ENCODE assay signal across 29 mouse cellular contexts in genomic region chr6:118140961-118141360, GRCm38 (mm10). TPM values are rescaled to one million over a fixed set of nuclear protein-coding genes. Genes with fewer than 3 reads are reported as not detected.
DNase-seq lines count a peak whose midpoint lies in the region; ATAC-seq and TF ChIP-seq lines count a peak whose summit lies in the region.
"Had no signal": no experiment of that assay in that cellular context is flagged by ENCODE, and none has a peak within 500 bp of the region (broad histone marks: within the 10 kb centered on the region; RNA-seq: fewer than 3 reads in every experiment).

No protein-coding gene starts in this region.

- H3K4me3 ChIP-seq in heart, embryonic 11.5 days (ENCODE audit: low read depth, low read length) = no peak overlapping the region
- H3K4me3 ChIP-seq in bone marrow, adult 2 months (replicated peaks; ENCODE audit: control insufficient read depth, low read depth, low read length) = no peak overlapping the region
- no peak overlapping the region for H3K4me3 ChIP-seq in macrophage (ENCODE audit: inconsistent target)
- no peak overlapping the region for H3K4me3 ChIP-seq in midbrain, embryonic 16.5 days (ENCODE audit: low read depth, low read length)
- H3K4me3 ChIP-seq: erythroblast, embryonic 14.5 days; heart, embryonic 12.5 days; hindbrain, embryonic 13.5 days had no signal

- no peak for ATAC-seq in heart, embryonic 11.5 days (replicated peaks; ENCODE audit: insufficient number of reproducible peaks, low FRiP score, low TSS enrichment)
- ATAC-seq in midbrain, embryonic 16.5 days = no peak
- ATAC-seq: forebrain, postnatal 0 days; intestine, embryonic 16.5 days; Patski had no signal

- H3K36me3 ChIP-seq in heart, embryonic 11.5 days (ENCODE audit: control insufficient read depth, insufficient read depth, low read length) = no peaks in the 10 kb centered on the region
- H3K36me3 ChIP-seq in macrophage (ENCODE audit: inconsistent target) = no peaks in the 10 kb centered on the region
- no peaks in the 10 kb centered on the region for H3K36me3 ChIP-seq in midbrain, embryonic 16.5 days (ENCODE audit: control insufficient read depth, insufficient read depth, low read length)
- H3K36me3 ChIP-seq: heart, embryonic 12.5 days; hindbrain, embryonic 13.5 days had no signal

- no peaks in the 10 kb centered on the region for H3K4me1 ChIP-seq in heart, embryonic 11.5 days (ENCODE audit: control insufficient read depth, insufficient read depth, low read length)
- H3K4me1 ChIP-seq in bone marrow, adult 2 months (ENCODE audit: control insufficient read depth, insufficient read depth, low read length) = no peaks in the 10 kb centered on the region; the same call in 1 of the 2 replicates
- peaks cover 7% of the 10 kb centered on the region for H3K4me1 ChIP-seq in midbrain, embryonic 16.5 days (ENCODE audit: control insufficient read depth, insufficient read depth, low read length)
- H3K4me1 ChIP-seq: heart, embryonic 12.5 days had no signal

- H3K4me2 ChIP-seq in heart, embryonic 11.5 days = no peak overlapping the region
- H3K4me2 ChIP-seq in midbrain, embryonic 16.5 days (ENCODE audit: low read length) = no peak overlapping the region
- H3K4me2 ChIP-seq: heart, embryonic 12.5 days; hindbrain, embryonic 13.5 days; midbrain, embryonic 11.5 days had no signal

- DNase-seq in heart, adult 11 months = peak; percentile 95
- DNase-seq in naive thymus-derived CD4-positive, alpha-beta T cell, adult 2 months (ENCODE audit: low read depth) = peak; percentile 9
- DNase-seq in heart, adult 8-10 months (ENCODE audit: low spot score) = no peak
- DNase-seq: adrenal gland, postnatal 25 days; cerebellum, adult 11 months; cerebellum, adult 9-11 months; forebrain, postnatal 0 days; heart, postnatal 4 days; kidney, adult 9 months; kidney, postnatal 14 days; layer of hippocampus, postnatal 36 days; liver; lung, adult 2 months; lung, postnatal 10 days; right cerebral cortex, adult 18-20 months; spleen, adult 18-20 months; thymus, postnatal 4 days had no signal

- H3K27ac ChIP-seq in heart, embryonic 11.5 days (ENCODE audit: low read depth, low read length) = no peak overlapping the region
- H3K27ac ChIP-seq in bone marrow, adult 2 months (ENCODE audit: control insufficient read depth, insufficient read depth, low read depth, low read length, poor library complexity) = peak overlapping the region; percentile 6; the same call in 1 of the 2 replicates
- peak overlapping the region; percentile 51 for H3K27ac ChIP-seq in macrophage
- no peak overlapping the region for H3K27ac ChIP-seq in midbrain, embryonic 16.5 days (ENCODE audit: low read length)
- H3K27ac ChIP-seq: hindbrain, embryonic 13.5 days; liver, embryonic 14.5 days had no signal

- peaks cover 27% of the 10 kb centered on the region for H3K79me2 ChIP-seq in macrophage (ENCODE audit: inconsistent target)

- TF ChIP-seq CTCF in bone marrow, adult 2 months (IDR thresholded peaks at IDR 0.05; ENCODE audit: control insufficient read depth, insufficient read depth, low read length) = no peak

- no peak overlapping the region for H3K9ac ChIP-seq in heart, embryonic 11.5 days (ENCODE audit: low read depth, low read length)
- no peak overlapping the region for H3K9ac ChIP-seq in midbrain, embryonic 16.5 days (ENCODE audit: low read depth, low read length)
- H3K9ac ChIP-seq: forebrain, postnatal 0 days; heart, embryonic 12.5 days; hindbrain, embryonic 13.5 days; liver, embryonic 14.5 days had no signal

- peaks cover 6% of the 10 kb centered on the region for H3K9me3 ChIP-seq in heart, embryonic 11.5 days (replicated peaks; ENCODE audit: control insufficient read depth, low read length)
- H3K9me3 ChIP-seq in midbrain, embryonic 16.5 days (replicated peaks; ENCODE audit: control insufficient read depth, low read length, poor library complexity, severe bottlenecking) = no peaks in the 10 kb centered on the region
- H3K9me3 ChIP-seq: hindbrain, embryonic 13.5 days had no signal

- H3K27me3 ChIP-seq in heart, embryonic 11.5 days (ENCODE audit: control insufficient read depth, insufficient read depth, low read length) = no peaks in the 10 kb centered on the region
- no peaks in the 10 kb centered on the region for H3K27me3 ChIP-seq in midbrain, embryonic 16.5 days (ENCODE audit: control insufficient read depth, insufficient read depth, low read depth, low read length)
- H3K27me3 ChIP-seq: hindbrain, embryonic 13.5 days had no signal

- TF ChIP-seq POLR2A in bone marrow, adult 2 months (IDR thresholded peaks at IDR 0.05; ENCODE audit: borderline replicate concordance, control insufficient read depth, low read depth, low read length) = no peak

- 73% methylated on average over 6 of the region's 6 CpGs for WGBS in heart, embryonic 11.5 days (ENCODE audit: insufficient replicate concordance)
- WGBS in bone marrow, adult 2 months = 29% methylated on average over 6 of the region's 6 CpGs
- 0% methylated on average over 6 of the region's 6 CpGs for WGBS in macrophage (ENCODE audit: missing documents)
- 92% methylated on average over 6 of the region's 6 CpGs for WGBS in midbrain, embryonic 16.5 days

RNA-seq across cellular contexts. Expression of gene Csgalnact2, which starts 2.0 kb away (rescaled TPM):
- 10.2 and 12.8 TPM in 2 replicates for polyA plus RNA-seq in heart, embryonic 11.5 days (2014; fragmentation: Nextera tagmentation; extraction: Ambion mirVana)
- 10.8 and 12.8 TPM in 2 replicates for polyA plus RNA-seq in bone marrow, adult 2 months (2011; ENCODE audit: insufficient read depth, insufficient read length, low replicate concordance, missing spikeins)
- total RNA-seq in macrophage (2018; cell fraction: chromatin; rRNA removed) = 10 to 100 TPM in 24 of 26 experiments, 1 to 10 TPM in 2; 7.9 to 36.5 (median 23.9) TPM
- total RNA-seq in macrophage (2018; cell fraction: cytosol; rRNA removed) = 10 to 100 TPM; 10.3 to 30.2 (median 20.1) TPM
- total RNA-seq in macrophage (2018; cell fraction: nucleus; rRNA removed) = 10 to 100 TPM; 11.2 to 60.9 (median 31.8) TPM
- 19.7 to 20.0 TPM (median 19.8 TPM) in 3 replicates for polyA plus RNA-seq in macrophage (2018)
- 10.4 and 11.8 TPM in 2 replicates for polyA plus RNA-seq in midbrain, embryonic 16.5 days (2015; fragmentation: Nextera tagmentation; extraction: Ambion mirVana)
- total RNA-seq in heart, adult 8-10 months (2022) = 10 to 100 TPM; 18.7 to 20.1 (median 19.6) TPM

RNA-seq across cellular contexts. Expression of gene Ret, which starts 56.6 kb away (rescaled TPM):
- polyA plus RNA-seq in heart, embryonic 11.5 days (2014; fragmentation: Nextera tagmentation; extraction: Ambion mirVana) = 0.04 and 0.20 TPM in 2 replicates
- polyA plus RNA-seq in bone marrow, adult 2 months (2011; ENCODE audit: insufficient read depth, insufficient read length, low replicate concordance, missing spikeins) = 0.36 TPM in 1 of 2 replicates, not detected in the other
- not detected for total RNA-seq in macrophage (2018; cell fraction: chromatin; rRNA removed)
- total RNA-seq in macrophage (2018; cell fraction: cytosol; rRNA removed) = not detected
- total RNA-seq in macrophage (2018; cell fraction: nucleus; rRNA removed) = not detected
- polyA plus RNA-seq in macrophage (2018) = not detected in 3 replicates
- polyA plus RNA-seq in midbrain, embryonic 16.5 days (2015; fragmentation: Nextera tagmentation; extraction: Ambion mirVana) = 6.1 and 7.8 TPM in 2 replicates
- total RNA-seq in heart, adult 8-10 months (2022) = 1 to 10 TPM; 1.8 to 5.5 (median 4.3) TPM
- total RNA-seq: MEL had no signal
- polyA plus RNA-seq: erythroblast, embryonic 14.5 days had no signal

Comparison
In these comparisons a context has a peak if more than half of its experiments do, and no peak if none do; other contexts are left out.
1. H3K27ac ChIP-seq: peak in bone marrow, adult 2 months (single experiment) and macrophage (single experiment); none in heart, embryonic 11.5 days (single experiment) and midbrain, embryonic 16.5 days (single experiment).